Mouse (Mus musculus) liver, postnatal 0 days (tissue): Measurements from ENCODE around the gene Braf.

Experiments used
- CTCF ChIP-seq: sonication (generic); IDR thresholded peaks from 2 replicates; pipeline ENCODE4 v1.5.1; 2016; ENCODE audit warnings: antibody characterized with exemption, low read depth
- EP300 ChIP-seq: IDR thresholded peaks from 2 replicates; pipeline ENCODE4 v1.6.1; 2016; ENCODE audit warnings: antibody characterized with exemption, low read depth, mild to moderate bottlenecking

GRCm38 (mm10) chr6:39591481-39591880, 133.8 kb downstream of the Braf start:
- TF ChIP-seq CTCF (no peak), EP300 (no peak)
